Mouse (Mus musculus): ENCODE results near the gene Cldn4. TPM values are rescaled to one million over a fixed set of nuclear protein-coding genes. Genes with fewer than 3 reads are reported as not detected.

Cldn4 gene
- total RNA-seq, 2 experiments from 2014 or later = not detected

DNA sequence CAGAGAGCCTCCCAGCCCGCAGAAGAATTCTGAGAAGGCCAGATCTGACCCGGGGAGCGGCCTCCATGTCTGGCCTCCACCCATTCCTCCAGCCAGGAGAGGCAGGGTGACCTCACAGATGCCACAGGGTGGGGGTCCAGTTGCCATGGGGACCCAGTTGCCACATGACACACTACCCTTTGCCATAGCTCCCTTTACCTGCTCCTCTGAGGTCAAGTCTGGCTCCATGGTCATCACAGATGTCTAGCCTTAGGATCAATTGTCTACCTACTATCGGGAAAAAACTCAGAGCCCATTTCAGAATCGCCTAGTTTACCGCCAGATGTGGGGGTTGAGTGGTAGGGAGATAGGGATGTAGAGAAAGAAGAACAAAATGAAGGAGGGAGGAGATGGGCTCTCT is 40.1 kb downstream of the Cldn4 start, which contains the start of gene Tmem270:
Gene Tmem270, minus strand, starts transcription at position 101 of the 400 bp plus-strand sequence.
- DNase-seq (ENCODE audit: low spot score in 2 of 2) = no peak
- intact Hi-C loops (cut with DNase I) = loop anchor here (1.0 to 10.0 kb wide), 2 partner anchors 60 to 412 kb away; no protein-coding TSS in a partner anchor

- no peak for DNase-seq (ENCODE audit: low spot score in 2 of 2)
- intact Hi-C loops (cut with DNase I) = loop anchor here (1.0 to 10.0 kb wide), 3 partner anchors 153 to 407 kb away; no protein-coding TSS in a partner anchor
Observed at GRCm38 (mm10) chr5:134901644-134902027, 45.1 kb downstream of the Cldn4 start.

GRCm38 (mm10) chr5:134901012-134901643 is 45.6 kb downstream of the Cldn4 start:
- DNase-seq (ENCODE audit: low spot score in 2 of 2) = peak; percentile 28 to 56
- intact Hi-C loops (cut with DNase I) = loop anchor here (1.0 to 10.0 kb wide), 3 partner anchors 153 to 406 kb away; no protein-coding TSS in a partner anchor

DNA sequence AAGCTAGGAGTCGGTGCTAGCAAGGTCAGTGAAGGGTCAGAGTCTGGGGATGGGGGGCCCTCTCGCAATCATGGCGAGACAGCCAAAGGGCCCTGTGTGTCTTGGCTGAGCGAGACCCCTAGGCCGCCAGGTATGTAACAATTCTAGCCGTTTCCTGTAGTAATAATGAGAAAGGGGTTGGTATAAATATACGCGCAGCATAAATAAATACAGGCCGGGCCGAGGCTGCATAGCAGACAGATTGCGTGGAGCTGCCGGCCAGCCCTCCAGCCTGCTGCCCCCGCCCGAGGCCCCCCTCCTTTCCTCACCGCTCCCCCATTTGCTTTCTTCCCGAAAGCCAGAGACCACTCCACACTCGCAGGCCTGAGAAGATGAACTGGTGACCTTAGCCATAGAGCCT is 49.1 kb downstream of the Cldn4 start:
- DNase-seq (ENCODE audit: low spot score in 2 of 2) = no peak
- intact Hi-C loops (cut with DNase I) = no loop called here

DNA sequence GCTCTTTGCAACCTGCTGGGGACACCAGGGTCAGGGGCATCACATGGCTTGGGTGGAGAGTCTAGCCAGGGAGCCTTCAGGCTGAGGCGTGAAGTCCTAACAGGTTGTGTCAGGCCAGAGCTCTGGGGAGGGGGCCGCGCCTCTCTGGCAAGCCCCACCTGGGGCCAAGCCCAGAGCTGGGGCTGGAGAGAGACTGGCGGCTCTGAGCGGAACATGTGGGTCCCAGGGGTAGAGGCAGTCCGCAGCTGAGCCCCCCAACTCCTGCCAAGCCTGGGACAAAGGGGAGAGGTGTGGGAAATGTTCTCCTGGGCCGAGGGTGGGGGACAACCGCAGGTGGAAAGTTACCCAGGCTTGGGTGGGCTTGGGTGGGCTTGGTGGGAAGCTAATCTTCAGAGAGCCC is 49.8 kb downstream of the Cldn4 start:
- no peak for DNase-seq (ENCODE audit: low spot score in 2 of 2)
- intact Hi-C loops (cut with DNase I) = no loop called here

GRCm38 (mm10) chr5:134895291-134895690 is 51.4 kb downstream of the Cldn4 start:
- DNase-seq (ENCODE audit: low spot score in 2 of 2) = no peak
- intact Hi-C loops (cut with DNase I) = no loop called here

Other genes with a start within 250 kb of the Cldn4 start
- 10 to 100 TPM; 22.5 to 27.1 TPM for gene Eln, start 199.6 kb downstream of the Cldn4 start, total RNA-seq (2021)
- gene Tmem270, start 40.2 kb downstream of the Cldn4 start, total RNA-seq (2021) = not detected
- not detected for gene Cldn13, start 31.4 kb downstream of the Cldn4 start, total RNA-seq (2021)
- gene Mettl27, start 14.6 kb downstream of the Cldn4 start, total RNA-seq (2021) = 1 to 10 TPM; 9.0 to 9.8 TPM
- gene Cldn3, start 39.3 kb upstream of the Cldn4 start, total RNA-seq (2021) = under 1 TPM; 0.39 to 0.62 TPM
- gene Abhd11, start 62.2 kb upstream of the Cldn4 start, total RNA-seq (2021) = 10 to 100 TPM; 35.5 to 41.4 TPM
- gene Stx1a, start 76.5 kb upstream of the Cldn4 start, total RNA-seq (2021) = 100 to 1,000 TPM; 388 to 416 TPM
- gene Dnajc30, start 117.3 kb upstream of the Cldn4 start, total RNA-seq (2021) = 10 to 100 TPM; 38.3 to 42.4 TPM
- gene Bud23, start 118.0 kb upstream of the Cldn4 start, total RNA-seq (2021) = 10 to 100 TPM; 49.7 to 51.0 TPM
- 10 to 100 TPM; 25.3 to 28.7 TPM for gene Vps37d, start 131.3 kb upstream of the Cldn4 start, total RNA-seq (2021)
- 1 to 10 TPM; 4.6 to 5.7 TPM for gene Mlxipl, start 143.0 kb upstream of the Cldn4 start, total RNA-seq (2021)
- 10 to 100 TPM; 30.1 to 30.7 TPM for gene Tbl2, start 202.7 kb upstream of the Cldn4 start, total RNA-seq (2021)
- gene Bcl7b, start 221.3 kb upstream of the Cldn4 start, total RNA-seq (2021) = 10 to 100 TPM; 52.4 to 53.4 TPM
- 10 to 100 TPM; 64.5 to 72.0 TPM for gene Baz1b, start 240.3 kb upstream of the Cldn4 start, total RNA-seq (2021)

Measured in left cerebral cortex, postnatal 25 days (tissue).